Mouse (Mus musculus): ENCODE measurements around the gene Sumf1. TPM values are rescaled to one million over a fixed set of nuclear protein-coding genes. Genes with fewer than 3 reads are reported as not detected.

The Sumf1 gene
- total and polyA plus RNA-seq, 3 experiments, result 11.0 to 23.1 (median 14.9) TPM

- no peak for TF ChIP-seq IRF4 (IDR thresholded peaks at IDR 0.05; ENCODE audit: low read depth, low read length)
- TF ChIP-seq BHLHE40 (IDR thresholded peaks at IDR 0.05; ENCODE audit: low read depth, low read length), result no peak
- TF ChIP-seq HCFC1 (IDR thresholded peaks at IDR 0.05; ENCODE audit: low read depth, low read length), result no peak
- no peak for TF ChIP-seq MAFK (IDR thresholded peaks at IDR 0.05; ENCODE audit: insufficient replicate concordance, low read length)
- TF ChIP-seq JUND (conservative IDR thresholded peaks at IDR 0.05; ENCODE audit: low read depth, low read length), result no peak
- no peak for TF ChIP-seq TBP (conservative IDR thresholded peaks at IDR 0.05; ENCODE audit: low read depth, low read length)
- TF ChIP-seq MXI1 (IDR thresholded peaks at IDR 0.05; ENCODE audit: low read depth, low read length), result no peak
- TF ChIP-seq ELF1 (IDR thresholded peaks at IDR 0.05; ENCODE audit: low read depth, low read length), result no peak
- TF ChIP-seq CHD1 (IDR thresholded peaks at IDR 0.05; ENCODE audit: low read depth, low read length), result no peak
- TF ChIP-seq CHD2 (IDR thresholded peaks at IDR 0.05; ENCODE audit: low read length), result no peak
- no peak for TF ChIP-seq MAZ (IDR thresholded peaks at IDR 0.05; ENCODE audit: low read depth, low read length)
- no peak for TF ChIP-seq EP300 (IDR thresholded peaks at IDR 0.05; ENCODE audit: low read length)
- TF ChIP-seq SMC3 (IDR thresholded peaks at IDR 0.05; ENCODE audit: low read depth, low read length), result no peak
- TF ChIP-seq KAT2A (IDR thresholded peaks at IDR 0.05; ENCODE audit: insufficient replicate concordance, low read length), result no peak
- TF ChIP-seq UBTF (IDR thresholded peaks at IDR 0.05; ENCODE audit: low read depth, low read length), result no peak
- TF ChIP-seq ZKSCAN1 (IDR thresholded peaks at IDR 0.05; ENCODE audit: borderline replicate concordance, low read depth, low read length), result no peak
- no peak for TF ChIP-seq ZC3H11A (IDR thresholded peaks at IDR 0.05; ENCODE audit: low read depth, low read length)
- TF ChIP-seq TCF12 (IDR thresholded peaks at IDR 0.05; ENCODE audit: low read depth, low read length), result no peak
- no peak for TF ChIP-seq PAX5 (IDR thresholded peaks at IDR 0.05; ENCODE audit: low read length)
- dilution Hi-C loops (cut with MboI; ENCODE audit: extremely low pct_ligation_motif_present, extremely low pct_unique_long_range_greater_than_20kb, low sequenced_read_pairs), result no loop called here
- Histone ChIP-seq H3K4me2 (ENCODE audit: insufficient read depth, low read depth, poor library complexity, severe bottlenecking) (no peak overlapping the region), H3K27me3 (replicated peaks) (peaks cover 42% of the 10 kb centered on the region), H3K79me2 (replicated peaks; ENCODE audit: control insufficient read depth, extremely low read depth, insufficient read depth, poor library complexity, severe bottlenecking) (no peaks in the 10 kb centered on the region), H3K9ac (ENCODE audit: insufficient read depth, low read depth) (no peak overlapping the region), H3K36me3 (replicated peaks in 1 of 2; ENCODE audit: control insufficient read depth in 1 of 2, insufficient read depth in 1 of 2, low read length in 1 of 2) (no peaks in the 10 kb centered on the region), H3K9me3 (replicated peaks; ENCODE audit: low read length) (no peaks in the 10 kb centered on the region), H3K4me1 (ENCODE audit: control insufficient read depth in 1 of 2, insufficient read depth in 2 of 2) (no peaks in the 10 kb centered on the region), H3K4me3 (replicated peaks in 1 of 3; ENCODE audit: low read depth in 2 of 3, low read length in 2 of 3, poor library complexity in 1 of 3) (no peak overlapping the region), H3K27ac (ENCODE audit: insufficient read depth, low read depth) (no peak overlapping the region)
- in situ Hi-C loops (cut with MboI; ENCODE audit: low pct_ligation_motif_present, low pct_unique_long_range_greater_than_20kb, low sequenced_read_pairs), result loop anchor here (25.0 kb wide), 2 partner anchors 680 to 1245 kb away; partner anchors contain the start of gene Crbn
- no peak for DNase-seq (ENCODE audit: extremely low read depth)
Measured at GRCm38 (mm10) chr6:108057353-108057752, 128.0 kb downstream of the Sumf1 start.

Other genes starting within 250 kb of the Sumf1 start
- gene Setmar, start 120.5 kb downstream of the Sumf1 start, total RNA-seq (2012; rRNA removed), result 1.2 and 1.4 TPM in 2 replicates
- 2.9 and 3.5 TPM in 2 replicates for gene Setmar, start 120.5 kb downstream of the Sumf1 start, total RNA-seq (2014; rRNA removed)
- gene Setmar, start 120.5 kb downstream of the Sumf1 start, polyA plus RNA-seq (2012; ENCODE audit: insufficient read length, low read depth), result 2.1 TPM in 2 replicates
- gene Itpr1, start 27.5 kb upstream of the Sumf1 start, total RNA-seq (2012; rRNA removed), result 73.1 and 78.2 TPM in 2 replicates
- 42.8 and 48.2 TPM in 2 replicates for gene Itpr1, start 27.5 kb upstream of the Sumf1 start, total RNA-seq (2014; rRNA removed)
- gene Itpr1, start 27.5 kb upstream of the Sumf1 start, polyA plus RNA-seq (2012; ENCODE audit: insufficient read length, low read depth), result 53.4 and 54.5 TPM in 2 replicates

All from CH12.LX (cell line).